Mouse (Mus musculus): ENCODE measurements around the gene Map7d1.

DNA sequence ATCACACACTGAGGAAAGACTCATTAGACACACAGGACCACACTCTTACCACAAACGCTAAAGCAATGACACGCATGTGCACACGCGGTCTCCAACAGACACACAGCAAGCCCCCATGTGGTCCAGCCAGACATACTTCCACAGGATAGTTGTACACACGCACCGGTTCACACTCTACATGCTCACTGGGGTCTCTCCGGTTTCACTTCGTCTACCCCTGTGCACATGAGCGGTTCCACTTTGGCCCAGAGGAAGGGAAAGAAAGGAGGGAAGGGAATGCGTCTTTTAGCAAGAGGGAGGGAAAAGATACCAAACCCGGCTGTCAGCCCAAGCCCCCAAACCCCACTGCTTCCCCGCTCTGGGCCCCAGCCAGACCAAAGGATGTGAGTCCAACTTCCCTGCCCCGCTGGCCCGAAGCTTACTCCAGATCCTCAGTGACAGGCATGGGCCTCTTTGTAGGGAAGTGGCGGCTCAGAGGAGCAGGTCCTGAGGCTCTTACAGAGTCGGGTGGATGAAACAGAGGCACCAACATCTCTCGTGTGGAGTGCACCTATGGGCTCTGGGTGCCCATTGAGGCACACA is 32.0 kb upstream of the Map7d1 start:
- TF ChIP-seq CTCF (IDR thresholded peaks at IDR 0.05; ENCODE audit: low read depth) = no peak
- no peak for TF ChIP-seq EP300 (optimal IDR thresholded peaks at IDR 0.05)
